Mouse (Mus musculus): Measurements from ENCODE around the gene Sipa1. TPM values are rescaled to one million over a fixed set of nuclear protein-coding genes. Genes with fewer than 3 reads are reported as not detected.
"Not testable (repeated sequence)": the region's sequence is repeated elsewhere in the genome, so short reads cannot be mapped to it uniquely, and the experiment has no call there.

Sipa1 gene
- polyA plus RNA-seq, 1 experiment from 2014 or later = 19.1 TPM

GRCm38 (mm10) chr19:5692086-5692912, 28.8 kb upstream of the Sipa1 start:
- H3K9me3 ChIP-seq = no peaks in the 10 kb centered on the region
- peak overlapping the region; percentile 93 for H3K4me2 ChIP-seq
- peaks cover 63% of the 10 kb centered on the region for H3K36me3 ChIP-seq
- peak overlapping the region; percentile 67 for H3K27ac ChIP-seq (replicated peaks)
- ATAC-seq (ENCODE audit: low read depth) = no peak
- peaks cover 67% of the 10 kb centered on the region for H3K4me1 ChIP-seq (replicated peaks)
- H3K27me3 ChIP-seq = peaks cover 9% of the 10 kb centered on the region; the same call in 1 of the 2 replicates
- peak overlapping the region; percentile 90 for H3K9ac ChIP-seq
- H3K4me3 ChIP-seq = peak overlapping the region; percentile 76
- 66% methylated on average over 10 of the region's 10 CpGs for WGBS

- H3K27me3 ChIP-seq = peaks cover 9% of the 10 kb centered on the region; the same call in 1 of the 2 replicates
- H3K9ac ChIP-seq = peak overlapping the region; percentile 90
- H3K9me3 ChIP-seq = no peaks in the 10 kb centered on the region
- peak overlapping the region; percentile 93 for H3K4me2 ChIP-seq
- H3K27ac ChIP-seq (replicated peaks) = peak overlapping the region; percentile 67
- ATAC-seq (ENCODE audit: low read depth) = no peak
- H3K4me1 ChIP-seq (replicated peaks) = peaks cover 71% of the 10 kb centered on the region
- peak overlapping the region; percentile 76 for H3K4me3 ChIP-seq
- H3K36me3 ChIP-seq = peaks cover 56% of the 10 kb centered on the region
- 76% methylated on average over 5 of the region's 5 CpGs for WGBS
These were observed 28.1 kb upstream of the Sipa1 start for GRCm38 (mm10) chr19:5691601-5692000.

GRCm38 (mm10) chr19:5690343-5690735, 26.8 kb upstream of the Sipa1 start:
- Histone ChIP-seq H3K27ac (replicated peaks) (peak overlapping the region; percentile 90), H3K27me3 (peaks cover 6% of the 10 kb centered on the region; the same call in 1 of the 2 replicates), H3K4me1 (replicated peaks) (peaks cover 59% of the 10 kb centered on the region), H3K4me2 (peak overlapping the region; percentile 93), H3K9ac (peak overlapping the region; percentile 90), H3K4me3 (peak overlapping the region; percentile 76), H3K9me3 (no peaks in the 10 kb centered on the region), H3K36me3 (peaks cover 55% of the 10 kb centered on the region)
- 75% methylated on average over 15 of the region's 15 CpGs for WGBS
- no peak for ATAC-seq (ENCODE audit: low read depth)

GRCm38 (mm10) chr19:5689565-5690342, 26.2 kb upstream of the Sipa1 start:
- Histone ChIP-seq H3K27ac (replicated peaks) (peak overlapping the region; percentile 90), H3K4me2 (peak overlapping the region; percentile 93), H3K9ac (peak overlapping the region; percentile 90), H3K4me3 (peak overlapping the region; percentile 76), H3K27me3 (0 out of 2 replicates have a peak, but pooled peaks cover under 1% of the 10 kb centered on the region), H3K4me1 (replicated peaks) (peaks cover 59% of the 10 kb centered on the region), H3K36me3 (peaks cover 55% of the 10 kb centered on the region), H3K9me3 (no peaks in the 10 kb centered on the region)
- peak; percentile 16; the same call in 1 of the 2 replicates for ATAC-seq (ENCODE audit: low read depth)
- WGBS = 11% methylated on average over 42 of the region's 42 CpGs

GRCm38 (mm10) chr19:5689088-5689428, 25.6 kb upstream of the Sipa1 start:
- Histone ChIP-seq H3K9ac (peak overlapping the region; percentile 90), H3K9me3 (no peaks in the 10 kb centered on the region), H3K4me2 (peak overlapping the region; percentile 93), H3K36me3 (peaks cover 56% of the 10 kb centered on the region), H3K27ac (replicated peaks) (peak overlapping the region; percentile 90), H3K27me3 (no peaks in the 10 kb centered on the region), H3K4me3 (peak overlapping the region; percentile 76), H3K4me1 (replicated peaks) (peaks cover 59% of the 10 kb centered on the region)
- no peak for ATAC-seq (ENCODE audit: low read depth)
- WGBS = 1% methylated on average over 7 of the region's 7 CpGs

GRCm38 (mm10) chr19:5688200-5689087, 24.9 kb upstream of the Sipa1 start, which contains the start of the genes Map3k11 and Pcnx3:
Gene Map3k11 (plus strand): TSS chr19:5688742.
Gene Pcnx3 (minus strand): TSS chr19:5688908.
- Histone ChIP-seq H3K9ac (peak within 1 kb of the TSS; percentile 90), H3K27me3 (no peaks in the 10 kb centered on the region), H3K4me3 (peak within 1 kb of the TSS; percentile 76), H3K9me3 (no peaks in the 10 kb centered on the region), H3K4me1 (replicated peaks) (peaks cover 54% of the 10 kb centered on the region), H3K4me2 (peak within 1 kb of the TSS; percentile 93), H3K27ac (replicated peaks) (peak within 1 kb of the TSS; percentile 90), H3K36me3 (peaks cover 56% of the 10 kb centered on the region)
- under 1% methylated on average over 69 of the region's 69 CpGs for WGBS
- ATAC-seq (ENCODE audit: low read depth) = peak; percentile 96

- H3K27me3 ChIP-seq = no peaks in the 10 kb centered on the region
- peak overlapping the region; percentile 93 for H3K4me2 ChIP-seq
- H3K27ac ChIP-seq (replicated peaks) = peak overlapping the region; percentile 90
- peak overlapping the region; percentile 76 for H3K4me3 ChIP-seq
- peak overlapping the region; percentile 87 for H3K9ac ChIP-seq
- H3K9me3 ChIP-seq = no peaks in the 10 kb centered on the region
- H3K36me3 ChIP-seq = peaks cover 56% of the 10 kb centered on the region
- 17% methylated on average over 9 of the region's 9 CpGs for WGBS
- no peak for ATAC-seq (ENCODE audit: low read depth)
- H3K4me1 ChIP-seq (replicated peaks) = peaks cover 47% of the 10 kb centered on the region
These were observed 24.2 kb upstream of the Sipa1 start for GRCm38 (mm10) chr19:5687738-5688137.

GRCm38 (mm10) chr19:5686954-5687353, 23.4 kb upstream of the Sipa1 start:
- H3K27ac ChIP-seq (replicated peaks); ATAC-seq (ENCODE audit: low read depth); H3K9me3 ChIP-seq; H3K27me3 ChIP-seq: not testable (repeated sequence)
- H3K36me3 ChIP-seq = peaks cover 61% of the 10 kb centered on the region
- H3K4me3 ChIP-seq = peak overlapping the region; percentile 76
- peaks cover 40% of the 10 kb centered on the region for H3K4me1 ChIP-seq (replicated peaks)
- H3K4me2 ChIP-seq = peak overlapping the region; percentile 93
- H3K9ac ChIP-seq = peak overlapping the region; percentile 87; the same call in 1 of the 2 replicates
- WGBS = 95% methylated on average over 12 of the region's 12 CpGs

GRCm38 (mm10) chr19:5686437-5686836, 22.9 kb upstream of the Sipa1 start:
- Histone ChIP-seq H3K27me3 (no peaks in the 10 kb centered on the region), H3K4me1 (replicated peaks) (peaks cover 34% of the 10 kb centered on the region), H3K9me3 (no peaks in the 10 kb centered on the region), H3K4me2 (no peak overlapping the region), H3K27ac (replicated peaks) (no peak overlapping the region), H3K4me3 (no peak overlapping the region), H3K9ac (no peak overlapping the region), H3K36me3 (peaks cover 61% of the 10 kb centered on the region)
- no peak for ATAC-seq (ENCODE audit: low read depth)
- 90% methylated on average over 13 of the region's 13 CpGs for WGBS

GRCm38 (mm10) chr19:5685861-5686260, 22.4 kb upstream of the Sipa1 start:
- H3K4me1 ChIP-seq (replicated peaks) = peaks cover 29% of the 10 kb centered on the region
- no peak overlapping the region for H3K27ac ChIP-seq (replicated peaks)
- H3K27me3 ChIP-seq = no peaks in the 10 kb centered on the region
- no peak for ATAC-seq (ENCODE audit: low read depth)
- no peak overlapping the region for H3K4me2 ChIP-seq
- peaks cover 61% of the 10 kb centered on the region for H3K36me3 ChIP-seq
- 93% methylated on average over 11 of the region's 11 CpGs for WGBS
- no peaks in the 10 kb centered on the region for H3K9me3 ChIP-seq
- H3K9ac ChIP-seq = no peak overlapping the region
- no peak overlapping the region for H3K4me3 ChIP-seq

- WGBS = 94% methylated on average over 19 of the region's 19 CpGs
- ATAC-seq (ENCODE audit: low read depth) = no peak
- Histone ChIP-seq H3K27me3 (no peaks in the 10 kb centered on the region), H3K9me3 (no peaks in the 10 kb centered on the region), H3K4me1 (replicated peaks) (peaks cover 24% of the 10 kb centered on the region), H3K36me3 (peaks cover 61% of the 10 kb centered on the region), H3K27ac (replicated peaks) (no peak overlapping the region), H3K4me3 (no peak overlapping the region), H3K9ac (no peak overlapping the region), H3K4me2 (no peak overlapping the region)
These were observed 21.9 kb upstream of the Sipa1 start for GRCm38 (mm10) chr19:5685431-5685830.
